Mouse (Mus musculus) small intestine, adult 2 months (tissue): ENCODE data around the gene Ppbp. TPM values are rescaled to one million over a fixed set of nuclear protein-coding genes. Genes with fewer than 3 reads are reported as not detected.

Source experiments
- H3K27ac ChIP-seq: fragments of 200-500 bp; 2 replicates; pipeline ENCODE4 v1.5.1; 2012; ENCODE audit warnings: low read depth, low read length, control low read depth, inconsistent platforms; ENCODE audit not compliant: insufficient read depth
- H3K27me3 ChIP-seq: fragments of 200-500 bp; 2 replicates; pipeline ENCODE4 v1.6.1; 2012; ENCODE audit warnings: mild to moderate bottlenecking, moderate library complexity, low read length, inconsistent platforms; ENCODE audit not compliant: control insufficient read depth, insufficient read depth
- H3K36me3 ChIP-seq: fragments of 200-500 bp; 2 replicates; pipeline ENCODE4 v1.6.1; 2012; ENCODE audit warnings: mild to moderate bottlenecking, low read length, control low read depth, inconsistent platforms; ENCODE audit not compliant: control insufficient read depth, insufficient read depth
- H3K4me1 ChIP-seq: fragments of 200-500 bp; 2 replicates; pipeline ENCODE4 v1.6.1; 2012; ENCODE audit warnings: low read length, inconsistent platforms, mixed read lengths; ENCODE audit not compliant: control insufficient read depth, insufficient read depth, insufficient read length
- H3K4me3 ChIP-seq: fragments of 200-500 bp; 2 replicates; pipeline ENCODE4 v1.5.1; 2012; ENCODE audit warnings: low read depth, mild to moderate bottlenecking, control low read depth, inconsistent platforms, low read length, moderate library complexity
- CTCF ChIP-seq: fragments of 200-500 bp; IDR thresholded peaks from 2 replicates; pipeline ENCODE4 v1.5.1; 2012; ENCODE audit warnings: low read depth, mild to moderate bottlenecking, control low read depth, inconsistent platforms, low read length, moderate library complexity, mixed read lengths; ENCODE audit not compliant: insufficient replicate concordance, insufficient read length; ENCODE audit errors: extremely low read depth
- POLR2A ChIP-seq: fragments of 200-500 bp; IDR thresholded peaks from 2 replicates; pipeline ENCODE4 v1.6.1; 2012; ENCODE audit warnings: low read depth, mild to moderate bottlenecking, control low read depth, inconsistent platforms, low read length, moderate library complexity
- WGBS: fragments of 180-500 bp; shearing (Covaris S2); methylation state at CpG from one replicate; pipeline ENCODE4 v1.1.7; 2018; 5-methylcytosine and 5-hydroxymethylcytosine counted together
- polyA plus RNA-seq: library from polyadenylated mRNA; depleted of rRNA; stranded (reverse); fragments of >200 nt; gene quantifications from 2 replicates; pipeline ENCODE4 v1.2.3, GENCODE M21; 2012

Gene Ppbp
- polyA plus RNA-seq, 1 experiment = 0.18 TPM

- Histone ChIP-seq H3K27me3 (no peaks in the 10 kb centered on the region), H3K27ac (no peak within 1 kb of the TSS), H3K36me3 (no peaks in the 10 kb centered on the region), H3K4me3 (peak within 1 kb of the TSS; percentile 47), H3K4me1 (peaks cover 8% of the 10 kb centered on the region)
- 3% methylated on average over 32 of the region's 32 CpGs for WGBS
- no peak for TF ChIP-seq CTCF
- no peak for TF ChIP-seq POLR2A
These were observed 8.9 kb upstream of the Ppbp start, which contains the start of gene Cxcl5 for GRCm38 (mm10) chr5:90759077-90760065. Gene Cxcl5, plus strand, starts transcription at chr5:90759360.

GRCm38 (mm10) chr5:90760303-90760702 is 8.0 kb upstream of the Ppbp start:
- Histone ChIP-seq H3K36me3 (no peaks in the 10 kb centered on the region), H3K27ac (no peak overlapping the region), H3K4me1 (peaks cover 8% of the 10 kb centered on the region), H3K4me3 (no peak overlapping the region), H3K27me3 (no peaks in the 10 kb centered on the region)
- 8% methylated on average over 4 of the region's 4 CpGs for WGBS
- TF ChIP-seq POLR2A (no peak), CTCF (no peak)

GRCm38 (mm10) chr5:90760844-90761243 is 7.5 kb upstream of the Ppbp start:
- Histone ChIP-seq H3K4me1 (peaks cover 8% of the 10 kb centered on the region), H3K36me3 (no peaks in the 10 kb centered on the region), H3K27ac (no peak overlapping the region), H3K27me3 (no peaks in the 10 kb centered on the region), H3K4me3 (no peak overlapping the region)
- WGBS = 42% methylated on average over 2 of the region's 2 CpGs
- TF ChIP-seq CTCF (no peak), POLR2A (no peak)

GRCm38 (mm10) chr5:90761834-90762233 is 6.5 kb upstream of the Ppbp start:
- H3K27me3 ChIP-seq = no peaks in the 10 kb centered on the region
- TF ChIP-seq POLR2A = no peak
- H3K4me1 ChIP-seq = peaks cover 8% of the 10 kb centered on the region
- no peak overlapping the region for H3K4me3 ChIP-seq
- H3K36me3 ChIP-seq = no peaks in the 10 kb centered on the region
- WGBS = 85% methylated on average over 3 of the region's 3 CpGs
- no peak overlapping the region for H3K27ac ChIP-seq

- Histone ChIP-seq H3K4me3 (no peak overlapping the region), H3K36me3 (no peaks in the 10 kb centered on the region), H3K27me3 (no peaks in the 10 kb centered on the region), H3K4me1 (peaks cover 5% of the 10 kb centered on the region), H3K27ac (no peak overlapping the region)
- 67% methylated on average over 12 of the region's 12 CpGs for WGBS
- TF ChIP-seq POLR2A = no peak
- no peak for TF ChIP-seq CTCF
These were observed 4.2 kb upstream of the Ppbp start for GRCm38 (mm10) chr5:90763912-90764665.

GRCm38 (mm10) chr5:90765821-90766606 is 2.3 kb upstream of the Ppbp start:
- H3K27me3 ChIP-seq = no peaks in the 10 kb centered on the region
- no peaks in the 10 kb centered on the region for H3K4me1 ChIP-seq
- WGBS = 50% methylated on average over 8 of the region's 8 CpGs
- no peak overlapping the region for H3K4me3 ChIP-seq
- TF ChIP-seq CTCF = no peak
- TF ChIP-seq POLR2A = no peak
- H3K27ac ChIP-seq = no peak overlapping the region
- H3K36me3 ChIP-seq = no peaks in the 10 kb centered on the region
